Mouse (Mus musculus) liver, embryonic 13.5 days (tissue): ENCODE results near the gene Prokr2. TPM values are rescaled to one million over a fixed set of nuclear protein-coding genes. Genes with fewer than 3 reads are reported as not detected.

Experiments used
- ATAC-seq: fragments of 200-750 bp; cut with Nextera tagmentation; 2 replicates; pipeline ENCODE4 v1.8.0; 2017; ENCODE audit warnings: low read depth, mild to moderate bottlenecking, moderate number of reproducible peaks, moderate library complexity
- DNase-seq: peaks from one replicate; pipeline ENCODE4 v3.0.0; 2022
- H3K27ac ChIP-seq: fragments of 300-500 bp; sonication (generic); 2 replicates; pipeline ENCODE4 v1.5.1; 2015; ENCODE audit warnings: moderate library complexity, mild to moderate bottlenecking, inconsistent platforms
- H3K27me3 ChIP-seq: fragments of 300-500 bp; sonication (generic); 2 replicates; pipeline ENCODE4 v1.6.1; 2015; ENCODE audit warnings: mild to moderate bottlenecking, inconsistent platforms
- H3K36me3 ChIP-seq: fragments of 300-500 bp; sonication (generic); 2 replicates; pipeline ENCODE4 v1.6.1; 2015; ENCODE audit warnings: mild to moderate bottlenecking, inconsistent platforms
- H3K4me1 ChIP-seq: fragments of 300-500 bp; sonication (generic); replicated peaks from 2 replicates; pipeline ENCODE4 v1.6.1; 2015; ENCODE audit warnings: inconsistent platforms
- H3K4me2 ChIP-seq: fragments of 300-500 bp; sonication (generic); 2 replicates; pipeline ENCODE4 v1.6.1; 2015; ENCODE audit warnings: inconsistent platforms, mild to moderate bottlenecking, moderate library complexity
- H3K4me3 ChIP-seq: fragments of 300-500 bp; sonication (generic); replicated peaks from 2 replicates; pipeline ENCODE4 v1.5.1; 2015; ENCODE audit warnings: mild to moderate bottlenecking, inconsistent platforms
- H3K9ac ChIP-seq: fragments of 300-500 bp; sonication (generic); 2 replicates; pipeline ENCODE4 v1.6.1; 2015; ENCODE audit warnings: mild to moderate bottlenecking, inconsistent platforms
- H3K9me3 ChIP-seq: fragments of 300-500 bp; sonication (generic); replicated peaks from 2 replicates; pipeline ENCODE4 v1.6.1; 2016; ENCODE audit warnings: inconsistent platforms
- WGBS: fragments of 180-500 bp; shearing (Covaris S2); methylation state at CpG from one replicate; pipeline ENCODE4 v1.1.7; 2015; ENCODE audit not compliant: insufficient replicate concordance; 5-methylcytosine and 5-hydroxymethylcytosine counted together
- polyA plus RNA-seq: library from polyadenylated mRNA; unstranded; fragments of >200 nt; fragmentation: Nextera tagmentation; extraction: Ambion mirVana; gene quantifications from 2 replicates; pipeline ENCODE4 v1.2.1, GENCODE M21; 2015

Gene Prokr2
- polyA plus RNA-seq: 0.20 and 0.24 TPM in 2 replicates

GRCm38 (mm10) chr2:132385194-132385838, at the start of gene Prokr2:
TSS of gene Prokr2 (minus strand) at chr2:132385447.
- Histone ChIP-seq H3K4me2 (peak within 1 kb of the TSS; percentile 67), H3K27me3 (peaks cover 53% of the 10 kb centered on the region), H3K36me3 (no peaks in the 10 kb centered on the region), H3K9ac (no peak within 1 kb of the TSS), H3K4me3 (peak within 1 kb of the TSS; percentile 48), H3K9me3 (no peaks in the 10 kb centered on the region), H3K27ac (no peak within 1 kb of the TSS), H3K4me1 (0 out of 2 replicates have a peak, but pooled peaks cover 7% of the 10 kb centered on the region)
- DNase-seq (no peak), ATAC-seq (no peak; the same call in 1 of the 2 replicates)
- 2% methylated on average over 29 of the region's 29 CpGs for whole genome bisulfite sequencing

- no peaks in the 10 kb centered on the region for H3K9me3 ChIP-seq
- H3K27ac ChIP-seq: no peak overlapping the region
- 62% methylated on average over 17 of the region's 17 CpGs for WGBS
- DNase-seq: no peak
- no peaks in the 10 kb centered on the region for H3K36me3 ChIP-seq
- H3K4me2 ChIP-seq: no peak overlapping the region
- H3K4me1 ChIP-seq: no peaks in the 10 kb centered on the region
- no peak overlapping the region for H3K9ac ChIP-seq
- no peak for ATAC-seq
- no peaks in the 10 kb centered on the region for H3K27me3 ChIP-seq
- no peak overlapping the region for H3K4me3 ChIP-seq
These were observed 42.1 kb upstream of the Prokr2 start for GRCm38 (mm10) chr2:132427160-132427941.

GRCm38 (mm10) chr2:132425576-132425975, 40.3 kb upstream of the Prokr2 start:
- Histone ChIP-seq H3K27ac (no peak overlapping the region), H3K27me3 (no peaks in the 10 kb centered on the region), H3K4me3 (no peak overlapping the region), H3K9ac (no peak overlapping the region), H3K36me3 (no peaks in the 10 kb centered on the region), H3K4me1 (no peaks in the 10 kb centered on the region), H3K9me3 (no peaks in the 10 kb centered on the region), H3K4me2 (no peak overlapping the region)
- ATAC-seq (no peak), DNase-seq (no peak)
- WGBS: 75% methylated on average over 6 of the region's 6 CpGs

GRCm38 (mm10) chr2:132423411-132424047, 38.3 kb upstream of the Prokr2 start:
- Histone ChIP-seq H3K9ac (no peak overlapping the region), H3K9me3 (no peaks in the 10 kb centered on the region), H3K4me2 (no peak overlapping the region), H3K36me3 (no peaks in the 10 kb centered on the region), H3K4me3 (no peak overlapping the region), H3K27me3 (no peaks in the 10 kb centered on the region), H3K27ac (no peak overlapping the region), H3K4me1 (no peaks in the 10 kb centered on the region)
- 60% methylated on average over 7 of the region's 7 CpGs for WGBS
- ATAC-seq (no peak), DNase-seq (no peak)

GRCm38 (mm10) chr2:132422846-132423245, 37.6 kb upstream of the Prokr2 start:
- WGBS: 67% methylated on average over 9 of the region's 9 CpGs
- Histone ChIP-seq H3K9me3 (no peaks in the 10 kb centered on the region), H3K9ac (no peak overlapping the region), H3K27me3 (no peaks in the 10 kb centered on the region), H3K4me3 (no peak overlapping the region), H3K36me3 (no peaks in the 10 kb centered on the region), H3K27ac (no peak overlapping the region), H3K4me1 (no peaks in the 10 kb centered on the region), H3K4me2 (no peak overlapping the region)
- DNase-seq (no peak), ATAC-seq (no peak)

- no peak for ATAC-seq
- Histone ChIP-seq H3K4me3 (no peak overlapping the region), H3K9ac (no peak overlapping the region), H3K4me2 (no peak overlapping the region), H3K4me1 (no peaks in the 10 kb centered on the region), H3K9me3 (no peaks in the 10 kb centered on the region), H3K36me3 (no peaks in the 10 kb centered on the region), H3K27ac (no peak overlapping the region), H3K27me3 (no peaks in the 10 kb centered on the region)
- no peak for DNase-seq
- 47% methylated on average over 2 of the region's 2 CpGs for WGBS
These were observed 33.2 kb upstream of the Prokr2 start for GRCm38 (mm10) chr2:132418414-132418813.

GRCm38 (mm10) chr2:132410126-132410525, 24.9 kb upstream of the Prokr2 start:
- no peak overlapping the region for H3K9ac ChIP-seq
- H3K4me2 ChIP-seq: no peak overlapping the region
- H3K36me3 ChIP-seq: no peaks in the 10 kb centered on the region
- no peak overlapping the region for H3K27ac ChIP-seq
- DNase-seq (no peak), ATAC-seq (no peak)
- no peaks in the 10 kb centered on the region for H3K9me3 ChIP-seq
- 69% methylated on average over 4 of the region's 4 CpGs for WGBS
- H3K4me1 ChIP-seq: no peaks in the 10 kb centered on the region
- H3K4me3 ChIP-seq: no peak overlapping the region
- no peaks in the 10 kb centered on the region for H3K27me3 ChIP-seq

GRCm38 (mm10) chr2:132398136-132398535, 12.9 kb upstream of the Prokr2 start:
- 71% methylated on average over 8 of the region's 8 CpGs for WGBS
- no peak overlapping the region for H3K4me2 ChIP-seq
- H3K9me3 ChIP-seq: 0 out of 2 replicates have a peak, but pooled peaks cover 8% of the 10 kb centered on the region
- H3K27me3 ChIP-seq: no peaks in the 10 kb centered on the region
- H3K9ac ChIP-seq: no peak overlapping the region
- no peaks in the 10 kb centered on the region for H3K4me1 ChIP-seq
- DNase-seq (no peak), ATAC-seq (no peak)
- H3K36me3 ChIP-seq: no peaks in the 10 kb centered on the region
- H3K4me3 ChIP-seq: no peak overlapping the region
- H3K27ac ChIP-seq: no peak overlapping the region

- WGBS: 40% methylated on average over 1 of the region's 1 CpGs
- no peak overlapping the region for H3K27ac ChIP-seq
These were observed 10.5 kb upstream of the Prokr2 start for GRCm38 (mm10) chr2:132395753-132396152.

GRCm38 (mm10) chr2:132390607-132391160, 5.4 kb upstream of the Prokr2 start:
- ATAC-seq: no peak
- H3K9ac ChIP-seq: no peak overlapping the region
- WGBS: 68% methylated on average over 8 of the region's 8 CpGs
- H3K4me1 ChIP-seq: no peaks in the 10 kb centered on the region
- no peaks in the 10 kb centered on the region for H3K9me3 ChIP-seq
- DNase-seq: no peak
- no peaks in the 10 kb centered on the region for H3K36me3 ChIP-seq
- no peak overlapping the region for H3K27ac ChIP-seq
- no peak overlapping the region for H3K4me2 ChIP-seq
- H3K4me3 ChIP-seq: no peak overlapping the region
- peaks cover 20% of the 10 kb centered on the region for H3K27me3 ChIP-seq

More at GRCm38 (mm10) chr2:132395753-132396152, 10.5 kb upstream of the Prokr2 start:
- ATAC-seq (no peak), DNase-seq (no peak)
- Histone ChIP-seq H3K4me2 (no peak overlapping the region), H3K9me3 (0 out of 2 replicates have a peak, but pooled peaks cover 8% of the 10 kb centered on the region), H3K4me3 (no peak overlapping the region), H3K27me3 (no peaks in the 10 kb centered on the region), H3K9ac (no peak overlapping the region), H3K36me3 (no peaks in the 10 kb centered on the region), H3K4me1 (no peaks in the 10 kb centered on the region)

- 0 out of 2 replicates have a peak, but pooled peaks cover 7% of the 10 kb centered on the region for H3K4me1 ChIP-seq
- no peak for DNase-seq
- H3K27me3 ChIP-seq: peaks cover 32% of the 10 kb centered on the region
- no peak overlapping the region for H3K4me2 ChIP-seq
- no peaks in the 10 kb centered on the region for H3K9me3 ChIP-seq
- H3K27ac ChIP-seq: no peak overlapping the region
- H3K9ac ChIP-seq: no peak overlapping the region
- no peak overlapping the region for H3K4me3 ChIP-seq
- 19% methylated on average over 7 of the region's 7 CpGs for WGBS
- no peak for ATAC-seq
- no peaks in the 10 kb centered on the region for H3K36me3 ChIP-seq
These were observed 4.3 kb upstream of the Prokr2 start for GRCm38 (mm10) chr2:132389562-132389961.
